Mouse (Mus musculus) embryonic facial prominence, embryonic 14.5 days (tissue): ENCODE measurements around the gene Dgkz. TPM values are rescaled to one million over a fixed set of nuclear protein-coding genes. Genes with fewer than 3 reads are reported as not detected.
A peak's percentile ranks its signal among the peaks of the same experiment; 100 is the strongest.

Experiments
- ATAC-seq: fragments of 200-750 bp; cut with Nextera tagmentation; 2 replicates; pipeline ENCODE4 v1.8.0; 2017; ENCODE audit warnings: low read depth, moderate number of reproducible peaks, moderate TSS enrichment
- DNase-seq: peaks from one replicate; pipeline ENCODE4 v3.0.0-alpha.2; 2015; ENCODE audit warnings: low spot score
- H3K27ac ChIP-seq: fragments of 300-500 bp; sonication (generic); replicated peaks from 2 replicates; pipeline ENCODE4 v1.5.1; 2014; ENCODE audit warnings: low read depth, mild to moderate bottlenecking, low read length, moderate library complexity
- H3K27me3 ChIP-seq: fragments of 300-500 bp; sonication (generic); replicated peaks from 2 replicates; pipeline ENCODE4 v1.6.1; 2014; ENCODE audit warnings: low read length; ENCODE audit not compliant: control insufficient read depth, insufficient read depth
- H3K36me3 ChIP-seq: fragments of 300-500 bp; sonication (generic); 2 replicates; pipeline ENCODE4 v1.6.1; 2014; ENCODE audit warnings: low read length, mixed read lengths; ENCODE audit not compliant: control insufficient read depth, insufficient read depth
- H3K4me1 ChIP-seq: fragments of 300-500 bp; sonication (generic); 2 replicates; pipeline ENCODE4 v1.6.1; 2014; ENCODE audit warnings: antibody characterized with exemption, low read length; ENCODE audit not compliant: control insufficient read depth, insufficient read depth
- H3K4me2 ChIP-seq: fragments of 300-500 bp; sonication (generic); 2 replicates; pipeline ENCODE4 v1.6.1; 2014; ENCODE audit warnings: low read depth, mild to moderate bottlenecking, low read length, moderate library complexity, mixed read lengths
- H3K4me3 ChIP-seq: fragments of 300-500 bp; sonication (generic); 2 replicates; pipeline ENCODE4 v1.5.1; 2014; ENCODE audit warnings: low read depth, mild to moderate bottlenecking, low read length
- H3K9ac ChIP-seq: fragments of 300-500 bp; sonication (generic); 2 replicates; pipeline ENCODE4 v1.6.1; 2014; ENCODE audit warnings: low read depth, mild to moderate bottlenecking, low read length, moderate library complexity, mixed read lengths
- H3K9me3 ChIP-seq: fragments of 300-500 bp; sonication (generic); 2 replicates; pipeline ENCODE4 v1.6.1; 2016; ENCODE audit warnings: low read length; ENCODE audit not compliant: control insufficient read depth
- WGBS: fragments of 180-500 bp; shearing (Covaris S2); extraction: QIAGEN DNeasy Blood & Tissue Kit; methylation state at CpG from one replicate; pipeline ENCODE4 v1.1.7; 2014; 5-methylcytosine and 5-hydroxymethylcytosine counted together
- polyA plus RNA-seq: library from polyadenylated mRNA; unstranded; fragments of >200 nt; fragmentation: Nextera tagmentation; extraction: Ambion mirVana; gene quantifications from 2 replicates; pipeline ENCODE4 v1.2.1, GENCODE M21; 2014

The Dgkz gene
- polyA plus RNA-seq, 1 experiment from 2014 or later = 47.4 TPM

DNA sequence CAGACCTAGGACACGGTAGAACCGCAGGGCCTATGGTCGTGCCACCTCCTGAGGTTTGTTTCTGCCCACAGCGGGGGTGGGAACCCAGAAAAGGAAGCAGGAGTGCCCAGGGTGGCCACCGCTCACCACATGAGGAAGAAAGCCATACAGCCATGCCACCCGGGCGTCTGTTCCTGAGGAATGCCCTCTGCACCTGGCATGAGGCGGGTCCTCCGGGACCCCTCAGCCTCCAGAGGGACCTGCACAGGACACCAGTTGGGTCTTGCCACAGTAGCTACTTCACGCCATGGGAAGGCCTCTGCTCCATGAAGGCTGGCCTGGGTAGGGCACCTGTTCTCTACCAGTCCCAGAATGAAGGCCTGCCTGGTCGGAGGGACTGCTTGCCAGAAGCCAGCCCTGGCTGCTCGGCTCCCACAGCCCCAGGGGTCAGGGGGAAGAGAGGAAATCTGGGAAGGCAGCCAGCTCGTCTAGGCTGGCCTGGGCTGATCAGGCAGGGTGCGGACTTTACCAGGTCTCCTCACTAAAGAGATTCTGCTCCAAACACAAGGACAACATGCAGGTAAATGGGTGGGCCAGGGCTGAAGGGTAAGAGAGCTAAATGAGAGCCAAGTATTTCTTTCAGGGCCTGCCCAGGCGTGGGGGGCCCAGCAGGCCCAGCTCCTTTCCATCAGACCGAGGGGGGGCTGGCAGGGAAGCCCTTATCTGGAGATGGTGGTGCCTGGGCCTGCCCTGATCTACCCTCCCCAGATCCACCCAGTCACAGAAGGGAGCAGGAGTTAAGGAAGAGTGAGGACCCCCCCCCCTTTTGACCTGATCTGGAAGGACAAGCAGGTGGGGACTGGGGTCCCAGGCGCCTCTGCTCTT lies 26.0 kb downstream of the Dgkz start:
- peaks cover 36% of the 10 kb centered on the region for H3K4me1 ChIP-seq
- ATAC-seq (peak; percentile 5), DNase-seq (peak; percentile 54)
- peak overlapping the region; percentile 51 for H3K9ac ChIP-seq
- H3K9me3 ChIP-seq = no peaks in the 10 kb centered on the region
- peak overlapping the region; percentile 63 for H3K27ac ChIP-seq
- H3K4me2 ChIP-seq = peak overlapping the region; percentile 43
- H3K36me3 ChIP-seq = peaks cover 1% of the 10 kb centered on the region; the same call in 1 of the 2 replicates
- WGBS = 54% methylated on average over 14 of the region's 17 CpGs
- H3K27me3 ChIP-seq = no peaks in the 10 kb centered on the region
- peak overlapping the region; percentile 10; the same call in 1 of the 2 replicates for H3K4me3 ChIP-seq

DNA sequence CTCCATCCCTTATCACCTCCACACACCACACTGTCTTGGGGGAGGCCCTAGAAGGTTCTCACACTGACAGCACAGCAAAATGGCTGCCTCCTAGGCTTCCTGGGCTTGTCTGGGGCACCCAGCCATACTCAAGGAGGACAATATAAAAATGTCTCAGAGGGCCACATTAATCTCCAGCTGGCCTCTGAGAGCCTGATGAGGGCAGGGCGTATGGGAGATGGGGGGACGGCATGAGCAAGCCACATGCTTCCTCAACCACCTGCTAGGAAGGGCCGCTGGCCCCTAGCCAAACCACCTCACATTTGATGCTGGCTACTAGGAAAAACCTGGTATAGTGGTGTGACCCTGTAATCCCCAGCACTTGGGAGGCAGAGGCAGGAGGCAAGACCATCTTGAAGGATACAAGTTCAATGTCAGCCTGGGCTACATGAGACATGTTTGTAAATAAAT lies 26.8 kb downstream of the Dgkz start:
- H3K9me3 ChIP-seq = no peaks in the 10 kb centered on the region
- 58% methylated on average over 3 of the region's 3 CpGs for WGBS
- ATAC-seq = no peak
- DNase-seq = no peak
- H3K27me3 ChIP-seq = no peaks in the 10 kb centered on the region
- no peaks in the 10 kb centered on the region for H3K36me3 ChIP-seq
- peaks cover 36% of the 10 kb centered on the region for H3K4me1 ChIP-seq
- H3K27ac ChIP-seq = peak overlapping the region; percentile 39; the same call in 1 of the 2 replicates
- no peak overlapping the region for H3K4me2 ChIP-seq
- H3K9ac ChIP-seq = no peak overlapping the region
- H3K4me3 ChIP-seq = no peak overlapping the region

DNA sequence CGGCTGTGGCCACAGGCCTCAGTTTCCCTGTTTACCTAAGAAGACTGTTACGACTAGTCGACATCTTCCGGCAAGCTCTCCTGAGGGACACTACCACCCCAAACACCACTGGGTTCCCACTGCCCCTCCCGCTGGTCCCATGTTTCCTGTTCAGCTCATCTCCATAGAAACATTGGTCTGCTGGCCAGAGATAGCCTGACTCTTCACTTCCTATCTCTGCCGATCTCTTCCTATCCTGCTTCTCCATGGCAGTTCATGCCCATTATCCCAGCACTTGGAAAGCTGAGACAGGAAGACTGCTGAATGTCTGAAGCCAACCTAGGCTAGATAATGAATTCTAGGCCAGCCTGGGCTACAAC lies 27.5 kb downstream of the Dgkz start:
- H3K4me3 ChIP-seq = no peak overlapping the region
- H3K27me3 ChIP-seq = no peaks in the 10 kb centered on the region
- peak overlapping the region; percentile 39; the same call in 1 of the 2 replicates for H3K27ac ChIP-seq
- H3K4me1 ChIP-seq = peaks cover 33% of the 10 kb centered on the region
- ATAC-seq = no peak
- H3K9me3 ChIP-seq = no peaks in the 10 kb centered on the region
- no peak overlapping the region for H3K9ac ChIP-seq
- DNase-seq = no peak
- 61% methylated on average over 5 of the region's 6 CpGs for WGBS
- no peaks in the 10 kb centered on the region for H3K36me3 ChIP-seq
- no peak overlapping the region; the same call in 1 of the 2 replicates for H3K4me2 ChIP-seq

DNA sequence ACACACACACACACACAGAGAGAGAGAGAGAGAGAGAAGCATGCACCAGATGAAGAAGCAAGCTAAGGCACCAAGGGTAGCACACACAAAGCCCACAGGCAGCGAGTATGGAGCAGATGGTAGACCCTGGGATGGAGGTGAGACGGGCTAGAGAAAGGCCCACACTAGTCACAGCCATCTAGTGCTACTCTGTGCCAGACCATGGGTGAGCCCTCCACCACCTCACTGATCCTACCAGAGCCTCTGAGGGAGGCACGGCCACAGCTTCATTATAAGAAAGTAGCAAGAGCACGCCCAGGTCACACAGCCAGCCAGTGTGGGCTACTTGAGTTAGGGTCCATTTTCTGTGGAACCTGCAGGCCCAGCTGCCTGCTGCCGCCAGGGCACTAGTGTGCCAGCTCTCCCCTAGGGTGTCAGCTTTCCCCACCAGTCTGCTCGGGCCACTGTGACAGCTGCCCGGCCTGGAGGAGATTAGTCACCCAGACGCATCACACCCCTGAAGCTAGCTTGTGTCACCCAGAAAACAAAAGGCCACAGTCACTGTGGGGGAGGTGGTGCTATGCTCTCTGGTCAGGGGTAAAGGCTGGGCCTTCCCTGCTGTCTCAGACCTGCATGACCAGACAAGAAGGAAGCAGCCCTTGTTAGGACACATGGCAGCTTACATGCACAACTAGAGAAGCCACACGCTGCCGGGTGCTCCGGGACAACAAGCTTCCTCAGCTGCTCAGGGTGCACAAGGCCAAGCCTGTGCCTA lies 28.1 kb downstream of the Dgkz start:
- DNase-seq (peak; percentile 69), ATAC-seq (peak; percentile 17; the same call in 1 of the 2 replicates)
- Histone ChIP-seq H3K27me3 (no peaks in the 10 kb centered on the region), H3K4me3 (no peak overlapping the region), H3K27ac (peak overlapping the region; percentile 44; the same call in 1 of the 2 replicates), H3K4me1 (peaks cover 33% of the 10 kb centered on the region), H3K9ac (0 out of 2 replicates have a peak overlapping the region, but pooled peaks have one; percentile 5), H3K9me3 (no peaks in the 10 kb centered on the region), H3K4me2 (no peak overlapping the region), H3K36me3 (no peaks in the 10 kb centered on the region)
- 36% methylated on average over 11 of the region's 11 CpGs for WGBS

DNA sequence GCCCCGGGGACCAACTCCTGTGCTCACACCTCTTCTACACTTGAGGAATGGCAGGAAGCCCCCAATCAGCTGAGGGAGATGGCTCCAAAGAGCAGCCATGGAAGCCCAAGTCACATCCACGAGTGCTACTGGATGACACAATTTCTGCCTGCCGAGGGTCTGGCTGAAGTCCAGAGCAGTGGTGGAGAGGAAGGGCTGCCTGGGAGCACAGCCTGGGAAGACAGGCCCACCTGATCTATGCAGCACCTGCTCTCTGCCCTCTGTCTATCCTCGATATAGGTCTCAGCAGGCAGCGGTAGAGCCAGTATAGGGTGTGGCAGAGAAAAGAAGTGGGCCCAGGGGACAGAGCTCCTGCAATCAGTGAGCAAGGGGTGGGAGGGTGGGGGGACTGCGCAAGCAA lies 28.8 kb downstream of the Dgkz start:
- Histone ChIP-seq H3K27ac (no peak overlapping the region), H3K9me3 (no peaks in the 10 kb centered on the region), H3K9ac (no peak overlapping the region), H3K36me3 (peaks cover 4% of the 10 kb centered on the region; the same call in 1 of the 2 replicates), H3K4me2 (no peak overlapping the region), H3K4me3 (no peak overlapping the region), H3K27me3 (no peaks in the 10 kb centered on the region), H3K4me1 (peaks cover 33% of the 10 kb centered on the region)
- 42% methylated on average over 6 of the region's 6 CpGs for WGBS
- DNase-seq = no peak
- ATAC-seq = no peak

DNA sequence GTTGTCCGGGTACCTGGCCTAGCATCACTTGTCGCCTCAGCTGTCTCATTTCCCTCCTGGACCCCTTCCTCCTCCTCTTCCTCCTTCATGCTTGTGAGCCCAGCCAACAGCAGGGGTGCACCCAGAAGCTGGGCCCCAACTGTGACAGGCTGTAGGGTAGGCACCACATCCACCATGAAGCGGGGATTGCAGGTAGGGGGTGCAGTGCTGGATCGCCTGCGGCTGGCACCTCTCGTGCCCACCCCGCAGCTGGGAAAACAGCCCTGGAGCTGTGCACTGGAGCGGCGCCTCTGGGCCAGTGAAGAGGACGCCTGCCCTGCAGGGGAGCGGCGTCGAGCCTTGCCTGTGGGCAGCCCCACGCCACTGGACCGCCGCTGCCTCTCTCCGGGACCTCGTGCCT lies 30.2 kb downstream of the Dgkz start, which contains the start of gene Gm9821:
TSS of gene Gm9821 (plus strand) at position 221 of the 400 bp plus-strand sequence.
- Histone ChIP-seq H3K4me2 (no peak within 1 kb of the TSS), H3K27me3 (no peaks in the 10 kb centered on the region), H3K27ac (no peak within 1 kb of the TSS), H3K36me3 (peaks cover 5% of the 10 kb centered on the region; the same call in 1 of the 2 replicates), H3K9me3 (no peaks in the 10 kb centered on the region), H3K9ac (no peak within 1 kb of the TSS), H3K4me1 (peaks cover 30% of the 10 kb centered on the region), H3K4me3 (no peak within 1 kb of the TSS)
- WGBS = 84% methylated on average over 18 of the region's 18 CpGs
- ATAC-seq (no peak), DNase-seq (no peak)

DNA sequence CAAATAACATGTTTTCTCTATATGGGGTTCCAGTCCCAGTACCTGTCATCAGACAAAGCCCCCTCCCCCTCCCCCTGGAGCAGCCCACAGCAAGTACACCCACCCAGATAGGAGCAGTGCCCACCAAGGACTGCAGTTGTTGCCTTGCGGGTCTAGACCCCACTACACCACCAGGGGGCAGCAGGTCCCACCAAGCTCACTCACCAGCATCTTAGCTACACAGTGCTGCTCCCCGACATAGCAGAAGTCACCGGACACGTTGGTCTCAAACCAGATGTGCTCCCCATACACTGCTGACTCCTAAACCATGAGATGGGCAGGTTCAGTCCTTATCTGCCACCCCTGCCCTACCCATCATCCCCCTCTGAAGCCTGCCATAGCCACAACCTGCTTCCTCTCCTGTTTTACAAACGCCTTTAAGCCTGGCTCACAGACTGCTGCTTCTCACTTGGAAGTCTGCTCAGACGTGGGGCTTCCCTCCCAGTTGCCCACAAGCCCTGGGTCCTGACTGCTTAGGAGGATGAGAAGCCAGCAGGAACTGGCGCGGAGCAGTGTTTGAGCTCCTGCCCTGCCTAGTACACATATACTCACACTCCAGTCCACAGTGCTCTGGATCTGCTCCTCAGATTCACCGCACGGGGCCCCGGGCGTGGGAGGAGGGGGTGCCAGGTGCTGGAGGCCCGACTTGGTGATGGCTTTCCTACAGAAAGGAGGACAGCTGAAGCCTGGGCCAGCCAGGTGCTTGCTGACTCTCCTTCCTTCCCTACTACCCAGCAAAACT lies 31.3 kb downstream of the Dgkz start:
- peak; percentile 71 for ATAC-seq
- Histone ChIP-seq H3K27me3 (no peaks in the 10 kb centered on the region), H3K4me2 (no peak overlapping the region), H3K9ac (no peak overlapping the region), H3K9me3 (no peaks in the 10 kb centered on the region), H3K36me3 (peaks cover 6% of the 10 kb centered on the region), H3K4me3 (no peak overlapping the region), H3K4me1 (peaks cover 19% of the 10 kb centered on the region), H3K27ac (no peak overlapping the region)
- peak; percentile 80 for DNase-seq
- WGBS = 33% methylated on average over 13 of the region's 13 CpGs

DNA sequence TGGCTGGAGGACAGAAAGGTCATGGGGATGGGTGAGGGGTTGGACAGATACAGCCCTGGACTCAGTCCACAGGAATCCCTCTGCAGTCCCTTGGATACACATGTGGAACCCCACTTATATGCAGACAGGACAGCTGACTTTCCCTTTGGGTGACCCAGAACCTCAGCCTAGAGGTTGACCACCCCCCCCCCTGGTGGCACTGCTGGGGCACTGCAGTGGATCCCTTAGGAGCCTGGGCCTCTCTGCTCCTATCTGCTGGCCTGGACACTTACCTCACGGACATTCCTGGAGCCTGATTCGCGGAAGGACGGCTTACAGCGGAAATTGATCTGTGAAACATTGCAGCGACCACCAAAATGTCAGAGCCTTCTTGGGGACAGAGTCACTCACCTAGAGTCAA lies 33.3 kb downstream of the Dgkz start:
- no peak overlapping the region for H3K4me3 ChIP-seq
- no peak overlapping the region for H3K9ac ChIP-seq
- ATAC-seq = no peak
- DNase-seq = no peak
- no peak overlapping the region for H3K4me2 ChIP-seq
- no peak overlapping the region for H3K27ac ChIP-seq
- peaks cover 26% of the 10 kb centered on the region for H3K36me3 ChIP-seq
- H3K9me3 ChIP-seq = no peaks in the 10 kb centered on the region
- H3K27me3 ChIP-seq = no peaks in the 10 kb centered on the region
- WGBS = 59% methylated on average over 6 of the region's 6 CpGs
- 0 out of 2 replicates have a peak, but pooled peaks cover 6% of the 10 kb centered on the region for H3K4me1 ChIP-seq
